Mouse (Mus musculus): Measurements from ENCODE around the gene Apoc1. TPM values are rescaled to one million over a fixed set of nuclear protein-coding genes. Genes with fewer than 3 reads are reported as not detected.

Gene Apoc1
- 1.2 TPM in 2 replicates for polyA plus RNA-seq (2015; fragmentation: Nextera tagmentation; extraction: Ambion mirVana)

GRCm38 (mm10) chr7:19691873-19692865 lies at the start of gene Apoc1:
Apoc1 (minus strand) TSS chr7:19692660.
- Histone ChIP-seq H3K4me2 (replicated peaks) (no peak within 1 kb of the TSS), H3K27me3 (no peaks in the 10 kb centered on the region), H3K27ac (replicated peaks) (no peak within 1 kb of the TSS), H3K4me3 (no peak within 1 kb of the TSS), H3K9me3 (no peaks in the 10 kb centered on the region), H3K9ac (replicated peaks) (no peak within 1 kb of the TSS), H3K36me3 (no peaks in the 10 kb centered on the region; the same call in 1 of the 2 replicates), H3K4me1 (no peaks in the 10 kb centered on the region)
- WGBS, result 52% methylated on average over 28 of the region's 28 CpGs
- ATAC-seq (replicated peaks), result no peak

- H3K9ac ChIP-seq (replicated peaks), result no peak overlapping the region
- no peak overlapping the region for H3K27ac ChIP-seq (replicated peaks)
- no peaks in the 10 kb centered on the region for H3K27me3 ChIP-seq
- peaks cover 12% of the 10 kb centered on the region for H3K36me3 ChIP-seq
- no peak overlapping the region for H3K4me2 ChIP-seq (replicated peaks)
- H3K4me1 ChIP-seq, result peaks cover 2% of the 10 kb centered on the region
- 18% methylated on average over 8 of the region's 8 CpGs for WGBS
- H3K9me3 ChIP-seq, result no peaks in the 10 kb centered on the region
- ATAC-seq (replicated peaks), result no peak
- H3K4me3 ChIP-seq, result no peak overlapping the region
These were observed 49.0 kb upstream of the Apoc1 start for GRCm38 (mm10) chr7:19741329-19742031.

DNA sequence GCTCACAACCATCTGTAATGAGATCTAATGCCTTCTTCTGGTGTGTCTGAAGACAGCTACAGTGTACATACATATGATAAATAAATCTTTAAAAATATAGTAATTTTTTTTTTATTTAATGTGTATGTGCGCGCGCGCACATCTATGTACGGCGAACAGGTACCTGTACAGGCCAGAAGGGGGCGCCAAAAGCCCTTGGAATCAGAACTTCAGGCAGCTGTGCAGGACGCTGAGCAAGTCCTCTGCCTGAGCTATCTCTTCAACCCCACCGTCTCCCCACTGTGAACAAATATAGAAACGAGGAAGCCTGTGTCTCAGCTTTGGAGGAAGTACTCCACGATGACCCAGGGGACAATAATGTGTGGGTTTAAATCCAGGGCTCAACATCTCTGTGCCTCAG lies 47.8 kb upstream of the Apoc1 start:
- Histone ChIP-seq H3K27ac (replicated peaks) (no peak overlapping the region), H3K9ac (replicated peaks) (no peak overlapping the region), H3K4me1 (no peaks in the 10 kb centered on the region), H3K4me3 (no peak overlapping the region), H3K27me3 (no peaks in the 10 kb centered on the region), H3K36me3 (peaks cover 12% of the 10 kb centered on the region), H3K9me3 (no peaks in the 10 kb centered on the region), H3K4me2 (replicated peaks) (no peak overlapping the region)
- WGBS, result 93% methylated on average over 11 of the region's 11 CpGs
- ATAC-seq (replicated peaks), result no peak

DNA sequence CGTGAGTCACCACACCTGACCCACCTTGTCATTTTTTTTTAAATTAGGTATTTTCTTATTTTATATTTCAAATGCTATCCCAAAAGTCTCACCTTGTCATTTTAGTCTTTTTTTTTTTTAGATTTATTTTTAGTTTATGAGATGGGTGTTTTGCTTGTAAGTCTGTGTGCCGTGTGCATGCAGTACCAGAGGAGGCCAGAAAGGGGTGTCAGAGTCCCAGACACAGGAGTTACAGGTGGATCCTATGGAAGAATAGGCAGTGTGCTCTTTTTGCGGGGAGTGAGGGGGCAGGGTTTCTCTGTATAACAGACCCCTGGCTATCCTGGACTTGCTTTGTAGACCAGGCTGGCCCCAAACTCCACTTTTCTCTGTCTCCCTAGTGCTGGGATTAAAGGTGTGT lies 46.3 kb upstream of the Apoc1 start:
- no peak for ATAC-seq (replicated peaks)
- Histone ChIP-seq H3K27me3 (no peaks in the 10 kb centered on the region), H3K4me3 (no peak overlapping the region), H3K27ac (replicated peaks) (no peak overlapping the region), H3K9me3 (no peaks in the 10 kb centered on the region), H3K9ac (replicated peaks) (no peak overlapping the region), H3K4me2 (replicated peaks) (no peak overlapping the region), H3K4me1 (no peaks in the 10 kb centered on the region), H3K36me3 (peaks cover 13% of the 10 kb centered on the region)
- 92% methylated on average over 3 of the region's 3 CpGs for WGBS

GRCm38 (mm10) chr7:19736389-19737057 lies 44.1 kb upstream of the Apoc1 start:
- Histone ChIP-seq H3K36me3 (peaks cover 27% of the 10 kb centered on the region), H3K4me3 (no peak overlapping the region), H3K27ac (replicated peaks) (no peak overlapping the region), H3K27me3 (no peaks in the 10 kb centered on the region), H3K9me3 (no peaks in the 10 kb centered on the region), H3K4me1 (no peaks in the 10 kb centered on the region), H3K9ac (replicated peaks) (no peak overlapping the region), H3K4me2 (replicated peaks) (no peak overlapping the region)
- no peak for ATAC-seq (replicated peaks)
- WGBS, result 89% methylated on average over 16 of the region's 16 CpGs

- H3K36me3 ChIP-seq, result peaks cover 50% of the 10 kb centered on the region
- no peak overlapping the region for H3K4me3 ChIP-seq
- no peak overlapping the region for H3K4me2 ChIP-seq (replicated peaks)
- WGBS, result 86% methylated on average over 10 of the region's 10 CpGs
- H3K9ac ChIP-seq (replicated peaks), result no peak overlapping the region
- H3K27ac ChIP-seq (replicated peaks), result no peak overlapping the region
- H3K27me3 ChIP-seq, result no peaks in the 10 kb centered on the region
- no peaks in the 10 kb centered on the region for H3K9me3 ChIP-seq
- no peaks in the 10 kb centered on the region for H3K4me1 ChIP-seq
- no peak for ATAC-seq (replicated peaks)
These were observed 41.8 kb upstream of the Apoc1 start for GRCm38 (mm10) chr7:19734178-19734666.

DNA sequence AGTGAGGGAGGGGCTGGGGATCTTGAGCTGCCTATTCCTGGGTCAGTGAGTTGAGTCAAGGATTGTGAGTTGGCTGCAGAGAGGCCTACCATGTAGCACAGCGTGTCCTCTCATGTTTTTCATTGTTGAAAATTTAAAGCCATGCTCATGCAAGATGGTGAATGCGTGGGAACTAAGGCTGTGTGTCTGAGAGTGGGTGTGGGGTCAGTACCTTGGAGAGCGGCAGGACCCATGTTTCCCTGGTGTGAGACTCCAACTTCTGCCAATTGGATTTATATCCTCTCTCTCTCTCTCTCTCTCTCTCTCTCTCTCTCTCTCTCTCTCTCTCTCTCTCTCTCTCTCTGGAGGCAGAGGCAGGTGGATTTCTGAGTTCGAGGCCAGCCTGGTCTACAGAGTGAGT lies 34.1 kb upstream of the Apoc1 start:
- H3K4me1 ChIP-seq, result no peaks in the 10 kb centered on the region
- H3K36me3 ChIP-seq, result peaks cover 69% of the 10 kb centered on the region
- no peak overlapping the region for H3K4me3 ChIP-seq
- no peaks in the 10 kb centered on the region for H3K9me3 ChIP-seq
- no peak overlapping the region for H3K27ac ChIP-seq (replicated peaks)
- no peaks in the 10 kb centered on the region for H3K27me3 ChIP-seq
- no peak overlapping the region for H3K4me2 ChIP-seq (replicated peaks)
- no peak for ATAC-seq (replicated peaks)
- 84% methylated on average over 4 of the region's 4 CpGs for WGBS
- no peak overlapping the region for H3K9ac ChIP-seq (replicated peaks)

GRCm38 (mm10) chr7:19724167-19724566 lies 31.7 kb upstream of the Apoc1 start:
- ATAC-seq (replicated peaks), result no peak
- no peaks in the 10 kb centered on the region for H3K4me1 ChIP-seq
- no peak overlapping the region for H3K27ac ChIP-seq (replicated peaks)
- H3K27me3 ChIP-seq, result no peaks in the 10 kb centered on the region
- 0 out of 2 replicates have a peak, but pooled peaks cover 2% of the 10 kb centered on the region for H3K9me3 ChIP-seq
- no peak overlapping the region for H3K4me3 ChIP-seq
- peaks cover 46% of the 10 kb centered on the region for H3K36me3 ChIP-seq
- no peak overlapping the region for H3K4me2 ChIP-seq (replicated peaks)
- 95% methylated on average over 12 of the region's 12 CpGs for WGBS
- H3K9ac ChIP-seq (replicated peaks), result no peak overlapping the region

DNA sequence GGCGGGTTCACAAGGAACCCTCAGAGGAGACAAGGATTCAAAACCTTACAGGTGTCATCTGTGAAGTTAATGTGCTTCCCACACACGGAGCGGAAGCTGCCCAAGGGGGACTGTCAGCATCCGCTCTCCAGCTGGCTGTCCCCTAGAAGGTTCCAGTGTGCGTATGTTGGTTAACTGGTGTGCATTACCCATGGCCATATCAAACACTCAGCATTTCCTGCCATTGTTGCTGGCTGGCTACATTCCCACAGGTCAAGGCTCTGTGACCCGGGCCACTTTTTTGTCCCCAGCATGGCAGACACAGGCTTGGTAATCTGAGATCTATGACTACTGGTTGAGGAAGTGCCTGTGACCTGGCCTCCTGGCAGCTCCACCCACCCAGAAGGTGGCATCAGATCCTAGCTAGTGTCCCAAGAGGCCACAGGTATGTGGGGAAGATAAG lies 30.3 kb upstream of the Apoc1 start:
- WGBS, result 92% methylated on average over 6 of the region's 6 CpGs

DNA sequence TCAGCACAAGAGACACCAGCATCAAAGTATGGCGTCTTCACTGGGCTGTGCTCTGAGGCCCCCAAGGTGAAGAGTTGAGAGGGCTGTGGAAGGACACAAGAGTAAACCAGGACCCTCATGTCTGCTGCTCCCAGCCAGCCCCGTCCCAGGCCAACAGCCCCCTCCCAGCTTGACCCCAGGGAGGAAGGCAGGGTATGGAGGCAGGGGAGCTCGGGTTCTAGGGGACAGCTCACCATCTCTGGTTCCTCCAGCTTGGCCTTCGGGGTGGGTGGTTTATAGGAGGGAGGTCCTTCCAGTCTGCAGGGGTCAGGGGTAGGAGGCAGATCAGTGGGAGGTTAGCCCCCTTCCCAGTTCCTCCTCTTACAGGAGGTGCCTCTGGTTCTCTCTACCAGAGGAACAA lies 26.7 kb upstream of the Apoc1 start:
- Histone ChIP-seq H3K9me3 (0 out of 2 replicates have a peak, but pooled peaks cover 2% of the 10 kb centered on the region), H3K9ac (replicated peaks) (no peak overlapping the region), H3K36me3 (peaks cover 6% of the 10 kb centered on the region; the same call in 1 of the 2 replicates), H3K27ac (replicated peaks) (no peak overlapping the region), H3K4me1 (peaks cover 14% of the 10 kb centered on the region), H3K4me2 (replicated peaks) (no peak overlapping the region), H3K27me3 (no peaks in the 10 kb centered on the region), H3K4me3 (no peak overlapping the region)
- no peak for ATAC-seq (replicated peaks)
- 90% methylated on average over 4 of the region's 4 CpGs for WGBS

More for the DNA sequence above, 30.3 kb upstream of the Apoc1 start:
- H3K36me3 ChIP-seq, result peaks cover 32% of the 10 kb centered on the region
- no peak overlapping the region for H3K4me3 ChIP-seq
- H3K9ac ChIP-seq (replicated peaks), result no peak overlapping the region
- 0 out of 2 replicates have a peak, but pooled peaks cover 2% of the 10 kb centered on the region for H3K9me3 ChIP-seq
- H3K4me1 ChIP-seq, result no peaks in the 10 kb centered on the region
- H3K27me3 ChIP-seq, result no peaks in the 10 kb centered on the region
- no peak overlapping the region for H3K4me2 ChIP-seq (replicated peaks)
- no peak overlapping the region for H3K27ac ChIP-seq (replicated peaks)
- ATAC-seq (replicated peaks), result no peak

DNA sequence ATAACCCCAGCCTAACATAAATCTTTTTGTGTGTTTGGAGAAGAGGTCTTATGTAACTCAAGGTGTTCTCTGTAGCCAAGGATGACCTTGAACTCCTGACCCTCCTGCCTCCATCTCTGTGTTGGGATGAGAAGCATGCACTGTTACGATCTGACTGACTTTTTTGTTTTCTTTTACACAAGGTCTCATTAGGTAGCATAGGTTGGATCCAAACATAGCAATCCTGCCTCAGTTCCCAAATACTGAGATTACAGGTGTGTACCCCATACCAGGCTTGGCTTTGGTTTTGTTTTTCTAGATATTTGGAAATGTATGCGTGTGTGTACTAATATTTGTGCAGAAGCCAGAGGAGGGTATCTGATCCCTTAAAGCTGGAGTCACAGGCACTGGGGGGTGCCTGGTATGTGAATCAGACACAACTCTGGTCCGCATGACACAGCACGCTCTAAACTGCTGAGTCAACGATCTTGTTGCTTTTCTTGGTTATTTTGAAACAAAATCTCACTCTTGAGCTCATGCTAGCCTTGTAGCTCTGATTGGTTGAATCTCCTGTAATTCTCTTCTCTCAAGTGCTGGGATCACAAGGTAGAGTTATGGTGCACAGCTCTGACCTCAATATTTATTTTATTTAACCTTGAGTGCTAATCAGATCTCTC lies 26.0 kb upstream of the Apoc1 start:
- peaks cover 22% of the 10 kb centered on the region for H3K4me1 ChIP-seq
- 0 out of 2 replicates have a peak, but pooled peaks cover 2% of the 10 kb centered on the region for H3K9me3 ChIP-seq
- no peak for ATAC-seq (replicated peaks)
- H3K4me3 ChIP-seq, result no peak overlapping the region
- H3K4me2 ChIP-seq (replicated peaks), result no peak overlapping the region
- H3K9ac ChIP-seq (replicated peaks), result no peak overlapping the region
- no peak overlapping the region for H3K27ac ChIP-seq (replicated peaks)
- H3K27me3 ChIP-seq, result no peaks in the 10 kb centered on the region
- H3K36me3 ChIP-seq, result 0 out of 2 replicates have a peak, but pooled peaks cover 5% of the 10 kb centered on the region
- 93% methylated on average over 5 of the region's 5 CpGs for WGBS
